Mouse (Mus musculus): Measurements from ENCODE around the gene Zdhhc5.

DNA sequence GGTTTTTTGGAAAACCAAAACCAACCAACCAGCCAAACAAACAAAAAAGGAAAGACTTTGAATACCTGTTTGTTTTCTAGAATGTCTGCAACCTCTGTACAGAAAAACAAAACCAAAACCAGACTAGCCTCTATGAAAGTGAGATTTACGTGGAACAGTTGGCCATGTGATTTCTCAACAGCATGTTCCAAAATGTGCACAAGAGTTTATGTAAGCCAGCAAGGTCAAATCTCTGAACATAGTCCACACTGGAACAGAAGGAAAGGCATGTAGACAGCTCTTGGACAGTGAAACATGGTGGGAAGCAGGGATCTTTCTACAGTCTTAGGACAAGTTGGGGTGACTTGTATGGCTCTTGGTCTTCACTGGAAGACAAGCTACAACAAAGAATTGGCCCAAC lies 46.9 kb upstream of the Zdhhc5 start:
- no peak for TF ChIP-seq CTCF (IDR thresholded peaks at IDR 0.05; ENCODE audit: low read depth)
- TF ChIP-seq EP300 (optimal IDR thresholded peaks at IDR 0.05), result no peak

Data from stomach, postnatal 0 days (tissue).